Mouse (Mus musculus) kidney, embryonic 16.5 days (tissue): Measurements from ENCODE around the gene Igf2r. TPM values are rescaled to one million over a fixed set of nuclear protein-coding genes. Genes with fewer than 3 reads are reported as not detected.

ENCODE experiments used
- ATAC-seq: fragments of 200-750 bp; cut with Nextera tagmentation; 2 replicates; pipeline ENCODE4 v1.8.0; 2017; ENCODE audit warnings: moderate TSS enrichment; ENCODE audit not compliant: low FRiP score, low TSS enrichment
- H3K27ac ChIP-seq: fragments of 300-500 bp; sonication (generic); 2 replicates; pipeline ENCODE4 v1.5.1; 2014; ENCODE audit warnings: low read length
- H3K27me3 ChIP-seq: fragments of 300-500 bp; sonication (generic); 2 replicates; pipeline ENCODE4 v1.6.1; 2014; ENCODE audit warnings: low read length, control low read depth, mixed read lengths; ENCODE audit not compliant: insufficient read depth
- H3K36me3 ChIP-seq: fragments of 300-500 bp; sonication (generic); 2 replicates; pipeline ENCODE4 v1.6.1; 2014; ENCODE audit warnings: low read length, control low read depth, mixed read lengths; ENCODE audit not compliant: insufficient read depth
- H3K4me1 ChIP-seq: fragments of 300-500 bp; sonication (generic); 2 replicates; pipeline ENCODE4 v1.6.1; 2014; ENCODE audit warnings: low read length, control low read depth, mixed read lengths; ENCODE audit not compliant: insufficient read depth
- H3K4me2 ChIP-seq: fragments of 300-500 bp; sonication (generic); replicated peaks from 2 replicates; pipeline ENCODE4 v1.6.1; 2014; ENCODE audit warnings: low read depth, low read length
- H3K4me3 ChIP-seq: fragments of 300-500 bp; sonication (generic); 2 replicates; pipeline ENCODE4 v1.5.1; 2014; ENCODE audit warnings: mild to moderate bottlenecking, low read length
- H3K9ac ChIP-seq: fragments of 300-500 bp; sonication (generic); replicated peaks from 2 replicates; pipeline ENCODE4 v1.6.1; 2014; ENCODE audit warnings: low read length
- H3K9me3 ChIP-seq: fragments of 300-500 bp; sonication (generic); 2 replicates; pipeline ENCODE4 v1.6.1; 2016; ENCODE audit warnings: low read length, control low read depth
- WGBS: fragments of 180-500 bp; shearing (Covaris S2); extraction: QIAGEN DNeasy Blood & Tissue Kit; methylation state at CpG from one replicate; pipeline ENCODE4 v1.1.7; 2014; 5-methylcytosine and 5-hydroxymethylcytosine counted together
- polyA plus RNA-seq: library from polyadenylated mRNA; unstranded; fragments of >200 nt; fragmentation: Nextera tagmentation; extraction: Ambion mirVana; gene quantifications from 2 replicates; pipeline ENCODE4 v1.2.1, GENCODE M21; 2015

Igf2r gene
- polyA plus RNA-seq, 1 experiment from 2014 or later = 32.1 TPM

DNA sequence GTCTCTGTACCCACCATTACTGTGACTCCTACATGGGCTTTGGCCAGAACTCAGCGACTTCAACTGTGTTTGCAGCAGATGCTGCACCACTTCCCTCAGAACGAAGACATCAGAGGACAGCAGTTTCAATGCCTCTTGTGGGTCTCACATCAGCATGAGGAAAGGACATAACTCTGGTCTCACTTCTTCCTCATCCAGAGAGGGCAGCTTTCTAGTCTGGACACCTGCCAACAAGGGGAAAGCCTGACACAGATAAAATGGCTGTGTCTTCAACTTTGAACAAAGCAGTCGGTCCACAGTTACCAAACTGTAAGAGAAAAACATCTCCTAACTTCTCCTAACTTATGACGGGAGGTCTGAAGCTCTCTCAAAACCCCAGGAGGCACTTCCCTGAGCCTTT lies 128.4 kb downstream of the Igf2r start:
- 0 out of 2 replicates have a peak, but pooled peaks cover 3% of the 10 kb centered on the region for H3K9me3 ChIP-seq
- no peaks in the 10 kb centered on the region for H3K36me3 ChIP-seq
- H3K9ac ChIP-seq = no peak overlapping the region
- 70% methylated on average over 4 of the region's 4 CpGs for WGBS
- H3K4me1 ChIP-seq = no peaks in the 10 kb centered on the region
- H3K27ac ChIP-seq = no peak overlapping the region
- ATAC-seq = no peak
- no peaks in the 10 kb centered on the region for H3K27me3 ChIP-seq
- H3K4me3 ChIP-seq = no peak overlapping the region
- H3K4me2 ChIP-seq = no peak overlapping the region

DNA sequence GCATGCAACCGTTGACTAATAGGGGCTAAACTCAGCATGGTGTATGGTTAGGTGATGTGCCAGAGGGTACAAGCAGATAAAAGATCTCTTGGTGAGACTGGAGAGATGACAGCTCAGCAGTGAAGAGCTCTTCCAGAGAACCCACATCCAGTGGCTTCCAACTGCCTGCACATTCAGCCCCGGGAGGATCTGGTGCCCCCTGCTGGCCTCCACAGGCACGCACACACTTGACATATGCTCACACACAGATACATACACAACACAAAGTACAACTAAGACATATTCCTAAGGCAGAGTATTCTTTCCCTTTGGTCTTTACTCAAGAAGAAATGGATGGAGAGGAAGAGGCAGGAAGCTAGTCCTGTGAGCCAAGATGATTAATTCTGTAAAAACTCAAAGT lies 129.9 kb downstream of the Igf2r start:
- no peak for ATAC-seq
- H3K36me3 ChIP-seq = no peaks in the 10 kb centered on the region
- H3K4me2 ChIP-seq = no peak overlapping the region
- no peak overlapping the region for H3K4me3 ChIP-seq
- WGBS = 92% methylated on average over 3 of the region's 3 CpGs
- no peak overlapping the region for H3K9ac ChIP-seq
- H3K9me3 ChIP-seq = 0 out of 2 replicates have a peak, but pooled peaks cover 3% of the 10 kb centered on the region
- peaks cover 5% of the 10 kb centered on the region for H3K4me1 ChIP-seq
- H3K27ac ChIP-seq = no peak overlapping the region
- no peaks in the 10 kb centered on the region for H3K27me3 ChIP-seq

DNA sequence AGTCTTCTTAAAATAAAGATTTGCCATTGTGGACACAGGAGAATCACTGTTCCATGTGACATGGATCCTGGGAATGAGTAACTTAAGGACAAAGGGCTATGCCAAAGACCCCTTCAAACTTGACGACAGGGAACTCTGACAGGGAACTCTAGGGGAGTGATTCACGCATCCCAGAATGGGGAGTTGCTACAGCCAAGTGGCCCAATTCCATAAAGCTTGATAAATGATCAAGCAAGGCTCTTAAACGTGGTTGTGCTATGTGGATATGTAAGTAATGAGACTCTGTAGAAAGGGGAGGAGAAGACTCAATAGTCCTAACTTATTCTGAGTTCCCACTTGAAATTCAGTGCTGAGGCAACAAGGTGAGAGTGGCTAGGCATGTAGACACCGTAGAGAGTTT lies 134.7 kb downstream of the Igf2r start:
- no peak overlapping the region for H3K4me3 ChIP-seq
- no peaks in the 10 kb centered on the region for H3K36me3 ChIP-seq
- 29% methylated on average over 4 of the region's 4 CpGs for WGBS
- H3K9ac ChIP-seq = no peak overlapping the region
- 0 out of 2 replicates have a peak, but pooled peaks cover 3% of the 10 kb centered on the region for H3K9me3 ChIP-seq
- no peaks in the 10 kb centered on the region for H3K27me3 ChIP-seq
- ATAC-seq = no peak
- peaks cover 13% of the 10 kb centered on the region for H3K4me1 ChIP-seq
- no peak overlapping the region for H3K4me2 ChIP-seq
- H3K27ac ChIP-seq = no peak overlapping the region

Other genes starting within 250 kb of the Igf2r start
- gene Slc22a2, start 185.5 kb downstream of the Igf2r start, polyA plus RNA-seq = 21.4 and 25.4 TPM in 2 replicates
- 18.2 and 21.0 TPM in 2 replicates for gene Slc22a1, start 93.8 kb downstream of the Igf2r start, polyA plus RNA-seq
- 0.61 and 0.89 TPM in 2 replicates for gene Mas1, start 98.5 kb upstream of the Igf2r start, polyA plus RNA-seq
- gene Mrgprh, start 106.4 kb upstream of the Igf2r start, polyA plus RNA-seq = not detected in 2 replicates
- gene Pnldc1, start 140.6 kb upstream of the Igf2r start, polyA plus RNA-seq = 0.64 and 1.3 TPM in 2 replicates
- gene Tcp1, start 146.0 kb upstream of the Igf2r start, polyA plus RNA-seq = 383 and 391 TPM in 2 replicates
- gene Mrpl18, start 146.7 kb upstream of the Igf2r start, polyA plus RNA-seq = 155 and 158 TPM in 2 replicates
- gene Acat3, start 170.9 kb upstream of the Igf2r start, polyA plus RNA-seq = 4.7 and 5.0 TPM in 2 replicates
- 134 and 136 TPM in 2 replicates for gene Acat2, start 191.1 kb upstream of the Igf2r start, polyA plus RNA-seq
- 124 and 135 TPM in 2 replicates for gene Wtap, start 224.5 kb upstream of the Igf2r start, polyA plus RNA-seq
- 178 and 179 TPM in 2 replicates for gene Sod2, start 237.2 kb upstream of the Igf2r start, polyA plus RNA-seq